Mouse (Mus musculus) spleen, adult 2 months (tissue): ENCODE results near the gene Mettl8. TPM values are rescaled to one million over a fixed set of nuclear protein-coding genes. Genes with fewer than 3 reads are reported as not detected.

ENCODE experiments used
- DNase-seq, 2 experiments: peaks; one replicate each; pipeline versions ENCODE4 v3.0.0 to v3.0.0-alpha.2; 2012 to 2021; ENCODE audit warnings: low spot score in 2 of 2, low read depth in 1 of 2
- H3K27ac ChIP-seq: fragments of 200-500 bp; 2 replicates; pipeline ENCODE4 v1.5.1; 2012; ENCODE audit warnings: low read length, inconsistent platforms; ENCODE audit not compliant: insufficient read depth
- H3K27me3 ChIP-seq: fragments of 200-500 bp; 2 replicates; pipeline ENCODE4 v1.6.1; 2012; ENCODE audit warnings: mild to moderate bottlenecking, moderate library complexity, low read length, inconsistent platforms; ENCODE audit not compliant: control insufficient read depth, insufficient read depth
- H3K36me3 ChIP-seq: fragments of 200-500 bp; 2 replicates; pipeline ENCODE4 v1.6.1; 2012; ENCODE audit warnings: mild to moderate bottlenecking, low read length, inconsistent platforms; ENCODE audit not compliant: control insufficient read depth, insufficient read depth
- H3K4me1 ChIP-seq: fragments of 200-500 bp; 2 replicates; pipeline ENCODE4 v1.6.1; 2011; ENCODE audit warnings: inconsistent platforms; ENCODE audit not compliant: control insufficient read depth, insufficient read depth, insufficient read length
- H3K4me3 ChIP-seq: fragments of 200-500 bp; 2 replicates; pipeline ENCODE4 v1.5.1; 2011; ENCODE audit warnings: mild to moderate bottlenecking, inconsistent platforms; ENCODE audit not compliant: insufficient read depth, insufficient read length; ENCODE audit errors: extremely low read depth
- CTCF ChIP-seq: fragments of 200-500 bp; IDR thresholded peaks from 2 replicates; pipeline ENCODE4 v1.5.1; 2011; ENCODE audit warnings: mild to moderate bottlenecking, inconsistent platforms; ENCODE audit not compliant: insufficient read depth, insufficient read length, insufficient replicate concordance; ENCODE audit errors: extremely low read depth
- POLR2A ChIP-seq: fragments of 200-500 bp; IDR thresholded peaks from 2 replicates; pipeline ENCODE4 v1.6.1; 2011; ENCODE audit warnings: low read depth, low read length, inconsistent platforms
- WGBS: fragments of 180-500 bp; shearing (Covaris S2); methylation state at CpG from one replicate; pipeline ENCODE4 v1.1.7; 2018; 5-methylcytosine and 5-hydroxymethylcytosine counted together
- polyA plus RNA-seq: library from polyadenylated mRNA; depleted of rRNA; stranded (reverse); fragments of >200 nt; gene quantifications from 2 replicates; pipeline ENCODE4 v1.2.3, GENCODE M21; 2012

Mettl8 gene
- polyA plus RNA-seq, 1 experiment = 3.5 TPM

DNA sequence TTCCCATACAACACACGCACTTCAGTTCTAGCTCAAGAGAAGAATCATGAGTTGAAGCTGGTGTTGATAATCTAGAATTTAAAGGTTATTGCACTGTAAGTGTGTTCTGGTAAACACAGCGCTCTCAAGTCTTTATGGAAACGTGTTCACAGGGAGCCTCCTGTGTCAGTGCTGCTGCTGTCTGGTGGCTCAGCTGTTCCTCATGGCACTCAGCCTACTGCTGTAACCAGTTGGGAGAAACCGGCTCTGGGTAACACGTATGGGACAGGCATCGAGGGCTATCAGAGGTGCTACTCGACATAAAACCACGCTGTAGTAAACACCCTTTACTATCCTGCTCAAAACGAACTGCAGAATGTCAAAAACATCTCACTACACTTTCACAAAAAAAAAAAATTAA is 36.1 kb downstream of the Mettl8 start:
- Histone ChIP-seq H3K4me1 (0 out of 2 replicates have a peak, but pooled peaks cover 4% of the 10 kb centered on the region), H3K4me3 (no peak overlapping the region), H3K27ac (no peak overlapping the region), H3K27me3 (no peaks in the 10 kb centered on the region), H3K36me3 (no peaks in the 10 kb centered on the region)
- no peak for DNase-seq
- 94% methylated on average over 9 of the region's 9 CpGs for WGBS
- TF ChIP-seq CTCF (no peak), POLR2A (no peak)

DNA sequence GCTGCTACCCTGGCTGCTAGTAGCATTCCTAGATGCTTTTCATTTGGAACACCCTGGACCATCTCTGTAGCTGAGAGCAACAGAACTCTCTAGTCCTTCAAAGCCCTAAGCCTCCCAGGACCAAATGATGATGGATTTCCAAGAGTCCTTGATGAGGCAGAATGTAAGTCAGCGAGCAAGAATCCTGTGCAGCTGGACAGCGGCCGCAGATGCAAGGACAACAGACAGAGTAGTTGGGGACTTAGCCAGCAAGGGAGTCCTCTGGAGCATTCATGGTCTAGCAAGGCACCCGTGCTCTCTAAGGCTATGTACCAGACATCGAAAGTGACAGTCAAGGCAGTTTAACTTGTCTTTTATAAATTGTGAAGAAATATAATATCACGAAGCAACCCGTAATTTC is 41.9 kb downstream of the Mettl8 start:
- WGBS = 97% methylated on average over 7 of the region's 7 CpGs
- Histone ChIP-seq H3K27me3 (no peaks in the 10 kb centered on the region), H3K4me1 (no peaks in the 10 kb centered on the region), H3K36me3 (no peaks in the 10 kb centered on the region), H3K4me3 (no peak overlapping the region), H3K27ac (no peak overlapping the region)
- TF ChIP-seq CTCF (no peak), POLR2A (no peak)
- no peak for DNase-seq

DNA sequence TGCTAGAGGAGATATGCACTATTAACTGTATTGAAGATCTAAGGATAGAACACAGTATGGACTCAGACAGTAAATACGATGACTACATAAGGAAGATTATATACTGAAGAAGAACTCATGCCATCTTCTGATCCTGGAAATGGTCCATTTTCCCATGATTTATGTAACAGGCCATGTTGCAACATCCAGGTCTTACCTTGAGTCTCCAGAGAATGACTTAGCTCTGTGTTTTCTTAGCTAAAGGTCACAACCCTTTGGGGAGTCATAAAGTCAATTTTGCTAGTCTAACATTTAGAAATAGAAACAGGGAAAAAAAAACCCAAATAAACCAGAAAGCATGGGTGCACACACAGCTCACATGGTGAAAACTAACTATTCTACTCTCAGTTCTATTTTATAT is 43.6 kb downstream of the Mettl8 start:
- no peak for DNase-seq
- no peak for TF ChIP-seq POLR2A
- TF ChIP-seq CTCF = no peak
- Histone ChIP-seq H3K27me3 (no peaks in the 10 kb centered on the region), H3K4me1 (no peaks in the 10 kb centered on the region), H3K36me3 (no peaks in the 10 kb centered on the region), H3K4me3 (no peak overlapping the region), H3K27ac (no peak overlapping the region)
- 83% methylated on average over 1 of the region's 1 CpGs for WGBS

DNA sequence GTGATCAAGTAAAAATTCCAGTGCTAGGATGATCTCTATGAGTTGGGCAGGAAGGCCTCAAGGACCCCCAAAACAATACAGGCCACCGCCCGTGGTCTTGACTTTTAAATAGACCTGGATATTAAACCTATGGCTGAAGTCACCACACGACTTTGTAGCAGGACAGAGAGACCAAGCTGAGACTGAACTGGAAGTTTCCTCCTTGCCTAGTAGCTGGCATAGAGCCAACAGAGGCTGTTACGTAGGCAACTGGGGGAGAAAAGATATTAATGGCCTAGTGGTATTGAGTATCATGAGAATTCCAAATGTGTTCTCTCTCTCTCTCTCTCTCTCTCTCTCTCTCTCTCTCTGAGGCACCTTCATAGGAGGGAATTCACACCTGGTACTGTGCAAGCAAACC is 51.0 kb downstream of the Mettl8 start:
- Histone ChIP-seq H3K4me3 (no peak overlapping the region), H3K4me1 (no peaks in the 10 kb centered on the region), H3K36me3 (no peaks in the 10 kb centered on the region), H3K27me3 (no peaks in the 10 kb centered on the region), H3K27ac (no peak overlapping the region)
- 82% methylated on average over 4 of the region's 4 CpGs for WGBS
- DNase-seq = no peak
- TF ChIP-seq POLR2A (no peak), CTCF (no peak)

DNA sequence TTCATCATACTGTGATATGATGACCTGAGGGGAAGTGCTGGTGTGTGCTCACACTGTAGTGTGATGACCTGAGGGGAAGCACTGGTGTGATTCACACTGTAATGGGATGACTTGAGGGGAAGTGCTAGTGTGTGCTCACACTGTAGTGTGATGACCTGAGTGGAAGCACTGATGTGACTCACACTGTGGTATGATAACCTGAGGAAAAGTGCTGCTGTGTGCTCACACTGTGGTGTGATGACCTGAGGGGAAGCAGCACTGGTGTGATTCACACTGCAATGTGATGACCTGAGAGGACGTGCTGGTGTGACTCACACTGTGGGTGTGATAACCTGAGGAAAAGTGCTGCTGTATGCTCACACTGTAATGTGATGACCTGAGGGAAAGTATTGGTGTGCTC is 52.9 kb downstream of the Mettl8 start:
- H3K36me3 ChIP-seq = no peaks in the 10 kb centered on the region
- no peaks in the 10 kb centered on the region for H3K27me3 ChIP-seq
- WGBS = 88% methylated on average over 1 of the region's 1 CpGs
- H3K27ac ChIP-seq = no peak overlapping the region
- TF ChIP-seq CTCF (no peak), POLR2A (no peak)
- H3K4me1 ChIP-seq = no peaks in the 10 kb centered on the region
- H3K4me3 ChIP-seq = no peak overlapping the region
- DNase-seq = no peak

DNA sequence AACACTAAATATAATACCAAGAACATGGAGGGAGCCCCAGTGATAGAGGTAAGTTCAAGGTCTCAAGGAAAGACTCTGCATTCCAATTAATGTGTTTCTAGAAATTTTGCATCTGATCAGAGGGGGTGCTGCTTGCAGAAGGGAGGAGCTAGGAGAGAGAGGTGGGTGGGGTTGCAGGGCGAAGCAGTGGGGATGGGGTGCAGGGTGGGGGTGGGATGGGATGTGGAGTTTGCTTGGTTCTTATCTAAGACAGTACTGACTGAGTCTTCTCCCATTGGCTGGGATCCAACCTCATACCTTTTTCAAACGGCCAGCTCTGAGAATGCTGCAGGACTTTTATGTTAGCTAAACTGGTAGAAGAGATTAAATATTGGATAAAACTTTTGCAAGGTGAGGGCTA is 56.6 kb downstream of the Mettl8 start:
- DNase-seq = no peak
- H3K36me3 ChIP-seq = no peaks in the 10 kb centered on the region
- WGBS = 84% methylated on average over 2 of the region's 2 CpGs
- H3K27ac ChIP-seq = no peak overlapping the region
- TF ChIP-seq POLR2A (no peak), CTCF (no peak)
- H3K4me3 ChIP-seq = no peak overlapping the region
- no peaks in the 10 kb centered on the region for H3K27me3 ChIP-seq
- no peaks in the 10 kb centered on the region for H3K4me1 ChIP-seq

DNA sequence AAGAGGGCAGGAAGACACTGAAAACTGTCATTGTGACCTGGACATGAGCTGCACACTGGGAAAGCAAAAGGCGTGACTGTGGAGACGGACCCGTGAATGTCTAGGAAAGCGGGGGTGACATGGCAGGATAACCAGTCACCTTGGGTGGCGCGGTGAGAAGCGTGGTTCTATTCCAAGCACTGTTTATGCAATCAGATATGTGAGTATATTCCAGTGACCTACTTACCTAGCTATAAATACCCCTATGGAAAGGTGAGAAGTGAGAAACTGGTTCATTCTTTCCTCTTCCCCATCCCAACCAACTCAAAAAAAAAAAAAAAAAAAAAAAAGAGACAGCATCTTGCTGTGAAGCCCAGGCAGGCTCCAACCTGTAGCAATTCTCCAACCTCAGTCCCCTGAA is 58.9 kb downstream of the Mettl8 start:
- Histone ChIP-seq H3K4me3 (no peak overlapping the region), H3K27me3 (no peaks in the 10 kb centered on the region), H3K4me1 (no peaks in the 10 kb centered on the region), H3K27ac (no peak overlapping the region), H3K36me3 (no peaks in the 10 kb centered on the region)
- DNase-seq = no peak
- TF ChIP-seq CTCF (no peak), POLR2A (no peak)
- 98% methylated on average over 7 of the region's 7 CpGs for WGBS
